29 mouse cellular contexts compared by ENCODE assay signal in genomic region chr8:34664429-34664828, GRCm38 (mm10).
"Had no signal": no experiment of that assay in that cellular context is flagged by ENCODE, and none has a peak within 500 bp of the region (broad histone marks: within the 10 kb centered on the region; RNA-seq: fewer than 3 reads in every experiment).

No protein-coding gene starts in this region.

- H3K9me3 ChIP-seq: embryonic facial prominence, embryonic 10.5 days; embryonic facial prominence, embryonic 13.5 days; embryonic facial prominence, embryonic 15.5 days; forebrain, embryonic 10.5 days; forebrain, embryonic 12.5 days; forebrain, embryonic 13.5 days; forebrain, embryonic 15.5 days had no signal

- H3K4me2 ChIP-seq: embryonic facial prominence, embryonic 12.5 days; embryonic facial prominence, embryonic 13.5 days; embryonic facial prominence, embryonic 15.5 days; forebrain, embryonic 12.5 days; forebrain, embryonic 13.5 days; forebrain, embryonic 15.5 days had no signal

- H3K9ac ChIP-seq: embryonic facial prominence, embryonic 12.5 days; embryonic facial prominence, embryonic 13.5 days; embryonic facial prominence, embryonic 15.5 days; forebrain, embryonic 12.5 days; forebrain, embryonic 13.5 days; forebrain, embryonic 15.5 days; forebrain, postnatal 0 days had no signal

- DNase-seq: cerebellum, adult 2 months; cerebellum, adult 8-10 months; cerebellum, adult 9-10 months; cerebellum, adult 9-11 months; cerebellum, postnatal 10 days; cerebellum, postnatal 14 days; cerebellum, postnatal 25 days; cerebellum, postnatal 36 days; embryo, embryonic 11 days; forebrain, postnatal 0 days; gastrocnemius, adult 2 months; gastrocnemius, postnatal 10 days; gastrocnemius, postnatal 14 days; gastrocnemius, postnatal 25 days; gastrocnemius, postnatal 36 days; heart, adult 11 months; heart, adult 18-20 months; heart, adult 2 months had no signal

- H3K27ac ChIP-seq: embryonic facial prominence, embryonic 10.5 days; embryonic facial prominence, embryonic 12.5 days; embryonic facial prominence, embryonic 13.5 days; embryonic facial prominence, embryonic 15.5 days; forebrain, embryonic 10.5 days; forebrain, embryonic 12.5 days; forebrain, embryonic 13.5 days; forebrain, embryonic 15.5 days; gastrocnemius, adult 2 months; heart, adult 2 months had no signal

- H3K27me3 ChIP-seq: embryonic facial prominence, embryonic 12.5 days; embryonic facial prominence, embryonic 13.5 days; embryonic facial prominence, embryonic 15.5 days; forebrain, embryonic 12.5 days; forebrain, embryonic 13.5 days; forebrain, embryonic 15.5 days had no signal

- ATAC-seq: forebrain, embryonic 13.5 days; forebrain, embryonic 14.5 days; forebrain, embryonic 15.5 days; forebrain, embryonic 16.5 days; forebrain, postnatal 0 days had no signal

- H3K4me3 ChIP-seq: embryonic facial prominence, embryonic 10.5 days; embryonic facial prominence, embryonic 12.5 days; embryonic facial prominence, embryonic 13.5 days; embryonic facial prominence, embryonic 15.5 days; erythroblast, embryonic 14.5 days; forebrain, embryonic 10.5 days; forebrain, embryonic 12.5 days; forebrain, embryonic 13.5 days; forebrain, embryonic 15.5 days; gastrocnemius, adult 2 months; heart, adult 2 months had no signal

- H3K4me1 ChIP-seq: embryonic facial prominence, embryonic 10.5 days; embryonic facial prominence, embryonic 12.5 days; embryonic facial prominence, embryonic 13.5 days; embryonic facial prominence, embryonic 15.5 days; forebrain, embryonic 10.5 days; forebrain, embryonic 12.5 days; forebrain, embryonic 13.5 days; forebrain, embryonic 15.5 days had no signal

- H3K36me3 ChIP-seq: embryonic facial prominence, embryonic 10.5 days; embryonic facial prominence, embryonic 12.5 days; embryonic facial prominence, embryonic 13.5 days; embryonic facial prominence, embryonic 15.5 days; forebrain, embryonic 10.5 days; forebrain, embryonic 12.5 days; forebrain, embryonic 15.5 days had no signal
